In genomic region chrX:69744962-69745597, GRCm38 (mm10) we compare ENCODE assay signal across 17 mouse cellular contexts.
"Had no signal": no experiment of that assay in that cellular context is flagged by ENCODE, and none has a peak within 500 bp of the region (broad histone marks: within the 10 kb centered on the region; RNA-seq: fewer than 3 reads in every experiment).

No protein-coding gene starts in this region.

- H3K27me3 ChIP-seq: limb, embryonic 12.5 days; liver, embryonic 13.5 days; lung, embryonic 15.5 days; megakaryocyte, embryonic 14.5 days; neural tube, embryonic 12.5 days had no signal

- ATAC-seq: liver, postnatal 0 days had no signal

- H3K4me1 ChIP-seq: limb, embryonic 12.5 days; liver, embryonic 13.5 days; lung, embryonic 15.5 days; megakaryocyte, embryonic 14.5 days; neural tube, embryonic 12.5 days had no signal

- H3K27ac ChIP-seq: layer of hippocampus, adult 2 months; limb, embryonic 12.5 days; liver, embryonic 13.5 days; lung, embryonic 15.5 days; macrophage; neural tube, embryonic 12.5 days; stomach, postnatal 0 days had no signal

- H3K9me3 ChIP-seq: limb, embryonic 12.5 days; liver, embryonic 13.5 days; lung, embryonic 15.5 days; megakaryocyte, embryonic 14.5 days; neural tube, embryonic 12.5 days had no signal

- H3K36me3 ChIP-seq: limb, embryonic 12.5 days; liver, embryonic 13.5 days; lung, embryonic 15.5 days; neural tube, embryonic 12.5 days had no signal

- DNase-seq: kidney, postnatal 10 days; kidney, postnatal 4 days; liver; liver, embryonic 13.5 days; liver, postnatal 0 days; lung, postnatal 14 days; midbrain, embryonic 14.5 days; right cerebral cortex, adult 18-20 months; right cerebral cortex, postnatal 25 days; thymus, postnatal 4 days had no signal

- H3K4me3 ChIP-seq: layer of hippocampus, adult 2 months; limb, embryonic 12.5 days; liver, embryonic 13.5 days; lung, embryonic 15.5 days; megakaryocyte, embryonic 14.5 days; neural tube, embryonic 12.5 days had no signal

- H3K4me2 ChIP-seq: limb, embryonic 12.5 days; liver, embryonic 13.5 days; lung, embryonic 15.5 days; neural tube, embryonic 12.5 days had no signal

- H3K9ac ChIP-seq: limb, embryonic 12.5 days; liver, embryonic 13.5 days; liver, postnatal 0 days; lung, embryonic 15.5 days; neural tube, embryonic 12.5 days had no signal
